Mouse (Mus musculus) splenic B cell, adult 2 months (primary cell): ENCODE results near the gene Ano9.

ENCODE experiments used
- DNase-seq: peaks from one replicate; pipeline ENCODE4 v3.0.0-alpha.2; 2011; ENCODE audit warnings: low read depth, low spot score
- H3K27me3 ChIP-seq: 2 replicates; pipeline ENCODE4 v1.6.1; 2012; ENCODE audit warnings: mild to moderate bottlenecking, low read length, moderate library complexity, mixed read lengths; ENCODE audit not compliant: control insufficient read depth, poor library complexity, insufficient read depth, severe bottlenecking
- H3K36me3 ChIP-seq: 2 replicates; pipeline ENCODE4 v1.6.1; 2012; ENCODE audit warnings: mild to moderate bottlenecking, low read length, moderate library complexity, mixed read lengths; ENCODE audit not compliant: control insufficient read depth, poor library complexity, insufficient read depth, severe bottlenecking

The Ano9 gene

GRCm38 (mm10) chr7:141090228-141090627, 27.4 kb downstream of the Ano9 start:
- no peak for DNase-seq
- no peaks in the 10 kb centered on the region for H3K27me3 ChIP-seq
- no peaks in the 10 kb centered on the region for H3K36me3 ChIP-seq

GRCm38 (mm10) chr7:141088473-141088872, 29.1 kb downstream of the Ano9 start:
- peak; percentile 36 for DNase-seq
- Histone ChIP-seq H3K36me3 (no peaks in the 10 kb centered on the region), H3K27me3 (no peaks in the 10 kb centered on the region)

- peak; percentile 48 for DNase-seq
- H3K27me3 ChIP-seq: no peaks in the 10 kb centered on the region
- no peaks in the 10 kb centered on the region for H3K36me3 ChIP-seq
Measured at GRCm38 (mm10) chr7:141087894-141088293, 29.7 kb downstream of the Ano9 start.

- no peaks in the 10 kb centered on the region for H3K27me3 ChIP-seq
- H3K36me3 ChIP-seq: no peaks in the 10 kb centered on the region
- no peak for DNase-seq
Measured at GRCm38 (mm10) chr7:141079481-141080449, 37.8 kb downstream of the Ano9 start.

- H3K27me3 ChIP-seq: no peaks in the 10 kb centered on the region
- no peaks in the 10 kb centered on the region for H3K36me3 ChIP-seq
- DNase-seq: no peak
Measured at GRCm38 (mm10) chr7:141078876-141079275, 38.7 kb downstream of the Ano9 start.

GRCm38 (mm10) chr7:141077841-141078240, 39.8 kb downstream of the Ano9 start, which contains the start of gene Pkp3:
TSS of gene Pkp3 (plus strand) at chr7:141078218.
- H3K36me3 ChIP-seq: no peaks in the 10 kb centered on the region
- H3K27me3 ChIP-seq: no peaks in the 10 kb centered on the region
- DNase-seq: no peak

- H3K36me3 ChIP-seq: no peaks in the 10 kb centered on the region
- DNase-seq: no peak
Measured at GRCm38 (mm10) chr7:141073782-141074181, 43.8 kb downstream of the Ano9 start.

GRCm38 (mm10) chr7:141072017-141072745, 45.4 kb downstream of the Ano9 start:
- no peaks in the 10 kb centered on the region for H3K27me3 ChIP-seq
- H3K36me3 ChIP-seq: no peaks in the 10 kb centered on the region
- peak; percentile 84 for DNase-seq

More at GRCm38 (mm10) chr7:141073782-141074181, 43.8 kb downstream of the Ano9 start:
- H3K27me3 ChIP-seq: no peaks in the 10 kb centered on the region

GRCm38 (mm10) chr7:141070058-141070862, 47.3 kb downstream of the Ano9 start:
- peak; percentile 67 for DNase-seq

GRCm38 (mm10) chr7:141068351-141068750, 49.3 kb downstream of the Ano9 start:
- H3K27me3 ChIP-seq: no peaks in the 10 kb centered on the region
- no peak for DNase-seq
- no peaks in the 10 kb centered on the region for H3K36me3 ChIP-seq

More at GRCm38 (mm10) chr7:141070058-141070862, 47.3 kb downstream of the Ano9 start:
- Histone ChIP-seq H3K36me3 (no peaks in the 10 kb centered on the region), H3K27me3 (no peaks in the 10 kb centered on the region)

GRCm38 (mm10) chr7:141064576-141064975, 53.0 kb downstream of the Ano9 start:
- no peaks in the 10 kb centered on the region for H3K27me3 ChIP-seq
- no peaks in the 10 kb centered on the region for H3K36me3 ChIP-seq
- DNase-seq: no peak

- DNase-seq: no peak
- Histone ChIP-seq H3K36me3 (no peaks in the 10 kb centered on the region), H3K27me3 (no peaks in the 10 kb centered on the region)
Measured at GRCm38 (mm10) chr7:141064175-141064574, 53.4 kb downstream of the Ano9 start.

GRCm38 (mm10) chr7:141063353-141063752, 54.3 kb downstream of the Ano9 start:
- no peak for DNase-seq
- Histone ChIP-seq H3K27me3 (no peaks in the 10 kb centered on the region), H3K36me3 (no peaks in the 10 kb centered on the region)

GRCm38 (mm10) chr7:141062525-141062924, 55.1 kb downstream of the Ano9 start:
- no peak for DNase-seq
- no peaks in the 10 kb centered on the region for H3K36me3 ChIP-seq
- H3K27me3 ChIP-seq: no peaks in the 10 kb centered on the region
